Mouse (Mus musculus) embryonic facial prominence, embryonic 11.5 days (tissue): Measurements from ENCODE around the gene Rnf6. TPM values are rescaled to one million over a fixed set of nuclear protein-coding genes. Genes with fewer than 3 reads are reported as not detected.

ENCODE experiments used
- ATAC-seq: fragments of 200-750 bp; cut with Nextera tagmentation; replicated peaks from 2 replicates; pipeline ENCODE4 v1.8.0; 2017; ENCODE audit warnings: low read depth; ENCODE audit not compliant: insufficient number of reproducible peaks, low FRiP score, low TSS enrichment
- DNase-seq: peaks from one replicate; pipeline ENCODE4 v3.0.0-alpha.2; 2015; ENCODE audit warnings: low spot score
- H3K27ac ChIP-seq: fragments of 300-500 bp; sonication (generic); replicated peaks from 2 replicates; pipeline ENCODE4 v1.5.1; 2014; ENCODE audit warnings: mild to moderate bottlenecking, low read depth, low read length, control low read depth
- H3K27me3 ChIP-seq: fragments of 300-500 bp; sonication (generic); 2 replicates; pipeline ENCODE4 v1.6.1; 2014; ENCODE audit warnings: mild to moderate bottlenecking, low read length, moderate library complexity, mixed read lengths; ENCODE audit not compliant: control insufficient read depth, insufficient read depth
- H3K36me3 ChIP-seq: fragments of 300-500 bp; sonication (generic); replicated peaks from 2 replicates; pipeline ENCODE4 v1.6.1; 2014; ENCODE audit warnings: low read depth, mild to moderate bottlenecking, low read length, moderate library complexity, mixed read lengths; ENCODE audit not compliant: control insufficient read depth, insufficient read depth
- H3K4me1 ChIP-seq: fragments of 300-500 bp; sonication (generic); 2 replicates; pipeline ENCODE4 v1.6.1; 2014; ENCODE audit warnings: low read length, mixed read lengths; ENCODE audit not compliant: control insufficient read depth, insufficient read depth
- H3K4me2 ChIP-seq: fragments of 300-500 bp; sonication (generic); 2 replicates; pipeline ENCODE4 v1.6.1; 2014; ENCODE audit warnings: low read depth, mild to moderate bottlenecking, control low read depth, low read length, moderate library complexity
- H3K4me3 ChIP-seq: fragments of 300-500 bp; sonication (generic); 2 replicates; pipeline ENCODE4 v1.5.1; 2014; ENCODE audit warnings: low read depth, low read length, control low read depth
- H3K9ac ChIP-seq: fragments of 300-500 bp; sonication (generic); replicated peaks from 2 replicates; pipeline ENCODE4 v1.6.1; 2014; ENCODE audit warnings: mild to moderate bottlenecking, control low read depth, low read length
- H3K9me3 ChIP-seq: fragments of 300-500 bp; sonication (generic); replicated peaks from 2 replicates; pipeline ENCODE4 v1.6.1; 2016; ENCODE audit warnings: mild to moderate bottlenecking, low read length, inconsistent platforms, mixed read lengths; ENCODE audit not compliant: control insufficient read depth
- WGBS: fragments of 180-500 bp; shearing (Covaris S2); extraction: QIAGEN DNeasy Blood & Tissue Kit; methylation state at CpG from one replicate; pipeline ENCODE4 v1.1.7; 2014; 5-methylcytosine and 5-hydroxymethylcytosine counted together
- polyA plus RNA-seq: library from polyadenylated mRNA; unstranded; fragments of >200 nt; fragmentation: Nextera tagmentation; extraction: Ambion mirVana; gene quantifications from 2 replicates; pipeline ENCODE4 v1.2.1, GENCODE M21; 2014

Gene Rnf6
- polyA plus RNA-seq, result 23.7 and 29.2 TPM in 2 replicates

DNA sequence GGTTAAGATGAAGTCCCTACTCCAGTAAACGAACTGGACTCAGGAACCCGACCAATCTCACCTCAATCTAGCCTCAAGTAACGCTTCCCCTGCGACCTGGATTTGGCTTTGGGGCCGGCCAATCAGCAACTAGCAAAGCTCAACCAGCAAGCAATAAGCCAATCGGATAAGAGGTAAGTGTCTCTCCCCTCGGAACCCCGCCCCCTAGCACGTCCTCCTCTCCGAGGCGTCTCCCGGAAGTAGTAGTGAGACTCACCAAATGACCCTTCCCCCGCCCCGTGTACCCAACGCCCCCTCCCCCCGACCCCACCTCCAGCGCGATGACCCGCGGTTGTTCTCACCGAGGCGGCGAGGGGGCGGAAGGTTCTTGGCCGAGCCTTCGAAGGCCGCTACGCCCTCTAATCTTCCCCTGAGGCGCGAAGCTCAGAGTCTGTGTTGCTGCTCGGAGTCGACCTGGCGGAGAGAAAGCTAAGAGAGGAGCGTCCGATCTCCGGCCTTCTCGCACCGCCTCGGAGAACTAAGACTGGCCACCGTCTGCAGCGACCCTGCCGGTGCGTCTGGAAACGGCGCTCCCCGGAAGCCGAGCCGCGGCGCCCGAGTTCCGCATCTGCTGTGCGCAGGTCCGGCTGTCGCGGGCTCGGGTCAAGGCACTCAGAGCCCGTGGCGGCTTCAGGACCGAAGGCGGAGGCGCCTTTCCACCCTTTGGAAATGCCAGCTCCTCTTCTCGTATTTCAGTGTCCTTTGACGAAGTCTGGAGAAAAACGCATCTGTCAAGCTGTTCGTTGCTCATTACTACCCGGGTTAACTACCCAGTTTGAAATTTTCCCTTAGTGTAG is at the start of gene Rnf6:
TSS of gene Rnf6 (minus strand) at position 677 of the 836 bp plus-strand sequence.
- Histone ChIP-seq H3K27ac (peak within 1 kb of the TSS; percentile 91), H3K4me1 (no peaks in the 10 kb centered on the region), H3K4me2 (peak within 1 kb of the TSS; percentile 52), H3K9me3 (no peaks in the 10 kb centered on the region), H3K27me3 (no peaks in the 10 kb centered on the region), H3K9ac (peak within 1 kb of the TSS; percentile 92), H3K36me3 (no peaks in the 10 kb centered on the region; the same call in 1 of the 2 replicates), H3K4me3 (peak within 1 kb of the TSS; percentile 74)
- ATAC-seq (peak; percentile 99), DNase-seq (peak; percentile 96)
- under 1% methylated on average over 60 of the region's 67 CpGs for WGBS

DNA sequence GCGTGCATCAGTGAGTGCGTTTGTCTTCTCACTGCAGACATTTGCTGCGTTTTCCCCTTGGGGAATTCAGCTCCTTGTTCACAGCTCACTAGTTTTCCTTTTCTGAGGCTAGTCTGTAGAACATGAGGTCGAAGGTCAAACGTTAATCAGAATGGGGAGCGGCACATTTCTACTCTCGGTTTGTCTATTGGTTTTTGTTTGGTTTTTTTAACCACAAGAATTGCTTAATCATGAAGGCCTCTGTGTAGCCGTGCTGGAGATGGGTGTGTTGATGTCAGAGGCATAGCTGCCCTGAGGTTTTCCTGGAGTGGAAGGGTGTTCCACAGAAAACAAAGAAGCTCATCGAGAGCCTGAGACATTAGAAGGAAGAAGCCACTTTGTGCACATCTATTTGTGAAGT is 49.2 kb upstream of the Rnf6 start:
- Histone ChIP-seq H3K27ac (no peak overlapping the region), H3K9me3 (no peaks in the 10 kb centered on the region), H3K4me2 (no peak overlapping the region), H3K36me3 (no peaks in the 10 kb centered on the region; the same call in 1 of the 2 replicates), H3K27me3 (no peaks in the 10 kb centered on the region), H3K9ac (no peak overlapping the region), H3K4me1 (no peaks in the 10 kb centered on the region), H3K4me3 (no peak overlapping the region)
- ATAC-seq, result no peak
- 91% methylated on average over 9 of the region's 9 CpGs for WGBS
- DNase-seq, result no peak

DNA sequence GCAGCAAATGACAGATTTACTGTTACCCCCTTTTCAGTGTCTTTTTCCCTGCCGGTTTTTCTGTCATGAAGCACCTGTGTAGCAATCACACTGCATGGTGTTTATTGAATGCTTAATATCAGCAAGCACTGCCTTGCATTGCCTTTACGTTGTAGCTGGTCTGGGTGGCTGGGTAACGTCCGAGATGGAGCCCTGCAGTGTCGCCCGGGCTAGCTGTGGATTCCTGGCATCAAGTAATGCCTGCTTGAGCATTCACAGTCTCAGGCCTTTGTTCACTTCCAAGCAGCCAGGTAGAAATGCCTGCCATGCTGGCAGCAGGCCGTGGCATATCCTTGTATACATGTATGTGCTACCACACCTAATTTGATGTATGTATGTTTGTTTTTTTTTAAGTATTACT is 46.4 kb upstream of the Rnf6 start:
- Histone ChIP-seq H3K4me3 (no peak overlapping the region), H3K9me3 (no peaks in the 10 kb centered on the region), H3K27me3 (no peaks in the 10 kb centered on the region), H3K4me2 (no peak overlapping the region), H3K27ac (no peak overlapping the region), H3K9ac (no peak overlapping the region), H3K36me3 (no peaks in the 10 kb centered on the region), H3K4me1 (no peaks in the 10 kb centered on the region)
- WGBS, result 94% methylated on average over 7 of the region's 7 CpGs
- DNase-seq, result no peak
- no peak for ATAC-seq

DNA sequence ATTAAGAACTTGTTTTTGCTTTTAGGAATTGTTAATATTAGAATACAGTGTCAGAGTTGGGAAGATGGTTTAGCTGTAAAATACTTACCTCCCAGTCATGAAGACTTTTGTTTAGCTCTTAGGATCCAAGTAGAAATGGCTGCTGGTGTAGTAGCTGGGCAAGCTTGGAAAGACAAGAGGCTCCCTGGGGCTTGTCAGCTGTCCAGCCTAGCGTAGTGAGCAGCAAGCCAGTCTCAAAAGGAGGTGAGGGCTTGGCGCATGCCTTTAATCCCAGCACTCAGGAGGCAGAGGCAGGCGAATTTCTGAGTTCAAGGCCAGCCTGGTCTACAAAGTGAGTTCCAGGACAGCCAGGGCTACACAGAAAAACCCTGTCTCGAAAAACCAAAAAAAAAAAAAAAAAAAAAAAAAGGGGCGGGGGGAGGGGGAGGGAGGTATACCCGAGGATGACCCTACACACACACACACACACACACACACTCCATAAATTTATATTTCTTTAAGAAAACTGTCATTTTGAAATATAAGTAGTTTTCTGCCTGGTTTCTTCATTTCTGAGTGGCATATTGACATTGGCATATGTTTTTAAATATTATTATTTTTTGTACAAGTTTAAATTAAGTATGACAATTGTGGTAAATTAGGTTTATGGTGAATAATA is 44.7 kb upstream of the Rnf6 start:
- ATAC-seq, result no peak
- H3K9ac ChIP-seq, result no peak overlapping the region
- WGBS, result 69% methylated on average over 4 of the region's 6 CpGs
- H3K27me3 ChIP-seq, result no peaks in the 10 kb centered on the region
- H3K4me3 ChIP-seq, result no peak overlapping the region
- H3K36me3 ChIP-seq, result no peaks in the 10 kb centered on the region
- no peaks in the 10 kb centered on the region for H3K9me3 ChIP-seq
- H3K27ac ChIP-seq, result no peak overlapping the region
- H3K4me1 ChIP-seq, result no peaks in the 10 kb centered on the region
- no peak overlapping the region for H3K4me2 ChIP-seq
- no peak for DNase-seq

DNA sequence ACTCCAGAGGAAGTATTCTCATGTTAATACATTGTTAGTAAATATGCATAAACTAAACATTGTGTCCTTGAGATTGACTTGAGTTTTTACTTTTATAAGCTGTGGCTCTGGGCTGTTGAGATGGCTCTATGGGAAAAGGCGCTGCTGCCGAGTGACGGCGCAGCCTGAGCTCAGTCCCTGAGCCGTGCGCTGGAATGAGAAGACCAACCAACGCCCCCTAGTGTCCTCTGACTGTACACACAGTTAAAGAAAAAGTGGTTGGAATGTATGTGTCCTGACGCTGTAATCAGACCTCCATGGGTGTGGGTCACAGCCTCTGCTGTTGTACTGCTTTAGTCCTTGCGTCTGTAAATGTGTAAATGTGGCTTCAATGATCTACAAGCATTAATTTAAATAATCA is 38.6 kb upstream of the Rnf6 start:
- Histone ChIP-seq H3K4me2 (no peak overlapping the region), H3K4me3 (no peak overlapping the region), H3K27ac (no peak overlapping the region), H3K27me3 (no peaks in the 10 kb centered on the region), H3K4me1 (no peaks in the 10 kb centered on the region), H3K9ac (no peak overlapping the region), H3K9me3 (no peaks in the 10 kb centered on the region), H3K36me3 (no peaks in the 10 kb centered on the region)
- DNase-seq (no peak), ATAC-seq (no peak)
- WGBS, result 48% methylated on average over 9 of the region's 9 CpGs

DNA sequence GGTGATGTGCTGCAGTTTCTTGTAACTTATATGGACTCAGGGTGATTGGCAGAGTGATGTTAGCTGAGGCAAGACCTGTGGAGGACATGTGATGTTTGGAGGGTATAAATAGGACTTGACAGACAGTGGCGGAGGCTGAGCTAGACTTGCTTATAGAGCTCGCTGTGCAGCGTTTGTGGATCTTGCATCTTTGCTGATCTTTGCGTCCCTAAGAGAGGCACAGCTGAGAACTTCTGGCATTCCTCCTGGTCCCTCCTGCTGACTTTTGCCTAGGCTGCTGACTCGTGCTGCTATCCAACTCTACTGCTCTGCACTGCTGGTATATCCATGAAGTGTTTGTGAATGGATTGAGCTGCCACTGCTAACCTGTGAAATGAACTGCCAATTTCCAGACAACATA is 32.3 kb upstream of the Rnf6 start:
- Histone ChIP-seq H3K36me3 (no peaks in the 10 kb centered on the region), H3K4me3 (no peak overlapping the region), H3K4me1 (no peaks in the 10 kb centered on the region), H3K27ac (no peak overlapping the region), H3K9ac (no peak overlapping the region), H3K9me3 (no peaks in the 10 kb centered on the region), H3K27me3 (no peaks in the 10 kb centered on the region), H3K4me2 (no peak overlapping the region)
- ATAC-seq, result no peak
- WGBS, result 84% methylated on average over 5 of the region's 5 CpGs
- no peak for DNase-seq

DNA sequence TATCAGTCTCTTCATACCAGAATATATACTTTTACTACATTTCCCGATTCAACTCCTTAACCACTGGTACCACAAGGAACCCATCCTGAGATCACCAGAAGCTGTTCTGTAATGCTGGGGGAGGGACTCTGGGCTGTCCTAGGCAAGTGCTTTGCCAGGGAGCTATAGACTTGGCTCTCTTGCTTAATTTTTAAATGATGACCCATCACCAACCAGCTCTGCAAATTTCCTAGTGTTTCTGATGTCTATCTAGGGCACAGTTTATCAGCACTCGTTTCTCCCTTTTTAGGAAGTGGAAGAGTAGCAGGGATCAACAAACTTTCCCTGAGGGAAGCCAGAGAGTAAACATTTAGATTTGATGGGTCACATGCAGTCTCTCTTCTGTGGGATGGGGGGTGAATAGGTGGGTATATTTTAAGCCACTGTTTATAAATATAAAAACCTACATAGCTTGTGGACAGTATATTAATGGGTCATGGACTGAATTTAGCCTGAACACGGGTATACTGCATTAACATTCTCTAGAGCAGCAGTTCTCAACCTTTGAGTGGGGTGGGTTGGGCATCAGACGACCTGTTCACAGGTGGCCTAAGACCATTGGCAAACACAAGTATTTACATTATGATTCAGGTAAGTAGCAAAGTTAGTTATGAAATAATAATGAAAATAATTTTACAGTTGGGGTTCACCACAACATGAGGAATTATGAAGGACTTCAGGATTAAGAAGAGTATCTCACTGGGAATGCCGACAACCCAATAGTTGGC is 30.5 kb upstream of the Rnf6 start:
- Histone ChIP-seq H3K36me3 (no peaks in the 10 kb centered on the region), H3K4me1 (no peaks in the 10 kb centered on the region), H3K9ac (no peak overlapping the region), H3K27ac (no peak overlapping the region), H3K9me3 (no peaks in the 10 kb centered on the region), H3K27me3 (no peaks in the 10 kb centered on the region), H3K4me2 (no peak overlapping the region), H3K4me3 (no peak overlapping the region)
- WGBS, result 88% methylated on average over 5 of the region's 5 CpGs
- ATAC-seq, result no peak
- DNase-seq, result no peak
